ENCODE assay signal across 8 mouse cellular contexts in the genomic region with DNA sequence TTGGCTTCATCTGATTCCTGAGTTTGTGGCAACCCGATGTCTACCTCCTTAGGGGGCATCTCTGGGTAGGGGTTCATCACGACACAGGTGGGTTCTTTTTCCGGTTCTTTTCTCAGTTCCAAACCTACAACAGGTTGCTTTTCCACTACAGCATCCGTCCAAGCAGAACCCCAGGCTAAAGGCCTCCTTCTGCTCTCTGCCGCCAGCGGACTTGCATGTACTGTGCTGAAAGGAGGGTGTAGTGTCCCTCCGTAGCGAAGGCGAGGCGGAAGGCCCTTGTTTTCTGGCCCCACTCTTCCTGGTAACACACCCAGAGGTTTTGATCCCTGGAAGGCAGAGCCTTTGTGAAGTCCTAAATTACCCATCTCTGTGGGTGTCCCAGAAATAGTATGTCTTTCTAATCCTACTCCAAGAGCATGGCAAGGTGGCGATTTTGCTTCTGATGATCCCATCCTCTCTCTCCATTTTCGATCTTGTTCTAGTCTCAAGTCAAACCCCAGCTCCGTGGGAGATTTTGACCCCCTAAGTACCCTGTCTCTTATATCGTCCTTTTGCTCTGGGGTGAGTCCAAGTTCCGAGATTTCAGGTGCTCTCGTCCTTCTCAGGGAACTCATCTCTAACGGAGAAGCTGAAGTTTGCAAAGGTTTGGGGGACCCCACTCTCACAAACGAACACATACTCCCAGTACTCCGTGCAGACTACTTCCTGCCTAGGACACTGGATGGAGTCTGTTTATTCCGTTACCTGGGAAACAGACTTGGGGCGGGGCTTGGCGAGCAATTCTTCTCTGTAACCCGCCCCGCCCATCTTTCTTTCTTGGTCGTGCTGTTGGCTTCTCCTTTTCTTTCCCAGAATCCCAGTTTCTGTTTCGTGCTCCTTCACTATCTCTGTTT. TPM values are rescaled to one million over a fixed set of nuclear protein-coding genes. Genes with fewer than 3 reads are reported as not detected.
DNase-seq lines count a peak whose midpoint lies in the region; ATAC-seq and TF ChIP-seq lines count a peak whose summit lies in the region.

Gene Efhb, minus strand, starts transcription at position 719 of the 893 bp plus-strand sequence.

- peak; percentile 96 for ATAC-seq in hindbrain, postnatal 0 days

- no peak within 1 kb of the TSS for H3K27ac ChIP-seq in hindbrain, postnatal 0 days

- DNase-seq in WW6 (ENCODE audit: low read depth, low spot score): peak; percentile 60
- peak; percentile 21 to 74 for DNase-seq in cerebellum, postnatal 4 days (ENCODE audit: low spot score in 2 of 2)
- peak; percentile 82 to 84 for DNase-seq in gastrocnemius, adult 8-10 months (ENCODE audit: low spot score in 2 of 2)
- peak; percentile 91 for DNase-seq in hindbrain, postnatal 0 days (ENCODE audit: low spot score)
- peak; percentile 46 to 56 for DNase-seq in left cerebral cortex, adult 18-20 months (ENCODE audit: low spot score in 2 of 2)
- DNase-seq in lung, postnatal 4 days: peak; percentile 89
- peak; percentile 92 for DNase-seq in retina, postnatal 1 day
- peak; percentile 42 for DNase-seq in urinary bladder, adult 2 months (ENCODE audit: low spot score)

- TF ChIP-seq CTCF in hindbrain, postnatal 0 days (IDR thresholded peaks at IDR 0.05; ENCODE audit: low read depth): no peak

- H3K9ac ChIP-seq in hindbrain, postnatal 0 days (replicated peaks; ENCODE audit: low read length): peak within 1 kb of the TSS; percentile 45

- H3K4me1 ChIP-seq in hindbrain, postnatal 0 days (ENCODE audit: insufficient read depth, low read length): no peaks in the 10 kb centered on the region; the same call in 1 of the 2 replicates

- H3K4me3 ChIP-seq in hindbrain, postnatal 0 days (ENCODE audit: low read length): peak within 1 kb of the TSS; percentile 44

- no peaks in the 10 kb centered on the region for H3K27me3 ChIP-seq in hindbrain, postnatal 0 days (ENCODE audit: insufficient read depth, low read length)

- H3K36me3 ChIP-seq in hindbrain, postnatal 0 days (ENCODE audit: insufficient read depth, low read length): no peaks in the 10 kb centered on the region

- no peaks in the 10 kb centered on the region for H3K9me3 ChIP-seq in hindbrain, postnatal 0 days (ENCODE audit: low read length)

- H3K4me2 ChIP-seq in hindbrain, postnatal 0 days (ENCODE audit: low read depth, low read length): peak within 1 kb of the TSS; percentile 79

- WGBS in hindbrain, postnatal 0 days: 16% methylated on average over 26 of the region's 26 CpGs

RNA-seq across cellular contexts. Expression of gene Efhb, which starts in this region (rescaled TPM):
- total RNA-seq in gastrocnemius, adult 8-10 months (2022): under 1 TPM in 2 of 4 experiments, not detected in 2; 0.08 to 0.11 TPM
- 0.47 and 1.9 TPM in 2 replicates for total RNA-seq in hindbrain, postnatal 0 days (2014; rRNA removed)
- polyA plus RNA-seq in hindbrain, postnatal 0 days (2015; fragmentation: Nextera tagmentation; extraction: Ambion mirVana): 0.76 and 1.3 TPM in 2 replicates
- not detected for total RNA-seq in left cerebral cortex, adult 18-20 months (2021)
- 0.74 and 1.0 TPM in 2 replicates for polyA plus RNA-seq in urinary bladder, adult 2 months (2012; rRNA removed)

Comparison
In these comparisons a context has a peak if more than half of its experiments do, and no peak if none do; other contexts are left out.
1. Peak in DNase-seq in gastrocnemius, adult 8-10 months; RNA of the gene not detected or under 1 TPM.
2. Peak in DNase-seq in left cerebral cortex, adult 18-20 months; RNA of the gene not detected or under 1 TPM.
3. DNase-seq: peak in every context shown above with its lines; median percentile 92 in retina, postnatal 1 day; 91 in hindbrain, postnatal 0 days; 89 in lung, postnatal 4 days; 83 in gastrocnemius, adult 8-10 months; 60 in WW6; 51 in left cerebral cortex, adult 18-20 months; 48 in cerebellum, postnatal 4 days; 42 in urinary bladder, adult 2 months.